Mouse (Mus musculus) kidney, postnatal 0 days (tissue): ENCODE results near the gene Dusp18. TPM values are rescaled to one million over a fixed set of nuclear protein-coding genes. Genes with fewer than 3 reads are reported as not detected.

Source experiments
- ATAC-seq: fragments of 200-750 bp; cut with Nextera tagmentation; replicated peaks from 2 replicates; pipeline ENCODE4 v1.8.0; 2017; ENCODE audit warnings: low read depth, moderate number of reproducible peaks, moderate TSS enrichment, moderate library complexity; ENCODE audit not compliant: low FRiP score
- DNase-seq: peaks from one replicate; pipeline ENCODE4 v3.0.0-alpha.2; 2016; ENCODE audit warnings: low spot score
- H3K27ac ChIP-seq: fragments of 300-500 bp; sonication (generic); 2 replicates; pipeline ENCODE4 v1.5.1; 2014; ENCODE audit warnings: mild to moderate bottlenecking
- H3K27me3 ChIP-seq: fragments of 300-500 bp; sonication (generic); 2 replicates; pipeline ENCODE4 v1.6.1; 2014; ENCODE audit warnings: low read length, mixed read lengths; ENCODE audit not compliant: insufficient read depth
- H3K36me3 ChIP-seq: fragments of 300-500 bp; sonication (generic); 2 replicates; pipeline ENCODE4 v1.6.1; 2014; ENCODE audit warnings: low read length, mixed read lengths; ENCODE audit not compliant: insufficient read depth
- H3K4me1 ChIP-seq: fragments of 300-500 bp; sonication (generic); replicated peaks from 2 replicates; pipeline ENCODE4 v1.6.1; 2014; ENCODE audit warnings: antibody characterized with exemption, low read length, mixed read lengths; ENCODE audit not compliant: insufficient read depth
- H3K4me2 ChIP-seq: fragments of 300-500 bp; sonication (generic); 2 replicates; pipeline ENCODE4 v1.6.1; 2014; ENCODE audit warnings: mild to moderate bottlenecking, low read length, moderate library complexity, mixed read lengths
- H3K4me3 ChIP-seq: fragments of 300-500 bp; sonication (generic); replicated peaks from 2 replicates; pipeline ENCODE4 v1.5.1; 2014; ENCODE audit warnings: low read depth, low read length
- H3K9ac ChIP-seq: fragments of 300-500 bp; sonication (generic); 2 replicates; pipeline ENCODE4 v1.6.1; 2014; ENCODE audit warnings: low read depth, low read length
- H3K9me3 ChIP-seq: fragments of 300-500 bp; sonication (generic); replicated peaks from 2 replicates; pipeline ENCODE4 v1.6.1; 2016; ENCODE audit warnings: low read length, inconsistent platforms, mixed read lengths
- CTCF ChIP-seq: IDR thresholded peaks from 2 replicates; pipeline ENCODE4 v1.5.1; 2016; ENCODE audit warnings: antibody characterized with exemption, low read depth, mild to moderate bottlenecking, moderate library complexity
- whole genome bisulfite sequencing: fragments of 180-500 bp; shearing (Covaris S2); extraction: QIAGEN DNeasy Blood & Tissue Kit; methylation state at CpG from one replicate; pipeline ENCODE4 v1.1.7; 2014; 5-methylcytosine and 5-hydroxymethylcytosine counted together
- polyA plus RNA-seq: library from polyadenylated mRNA; unstranded; fragments of >200 nt; fragmentation: Nextera tagmentation; extraction: Ambion mirVana; gene quantifications from 2 replicates; pipeline ENCODE4 v1.2.1, GENCODE M21; 2015

The Dusp18 gene
- polyA plus RNA-seq = 10.1 and 10.7 TPM in 2 replicates

DNA sequence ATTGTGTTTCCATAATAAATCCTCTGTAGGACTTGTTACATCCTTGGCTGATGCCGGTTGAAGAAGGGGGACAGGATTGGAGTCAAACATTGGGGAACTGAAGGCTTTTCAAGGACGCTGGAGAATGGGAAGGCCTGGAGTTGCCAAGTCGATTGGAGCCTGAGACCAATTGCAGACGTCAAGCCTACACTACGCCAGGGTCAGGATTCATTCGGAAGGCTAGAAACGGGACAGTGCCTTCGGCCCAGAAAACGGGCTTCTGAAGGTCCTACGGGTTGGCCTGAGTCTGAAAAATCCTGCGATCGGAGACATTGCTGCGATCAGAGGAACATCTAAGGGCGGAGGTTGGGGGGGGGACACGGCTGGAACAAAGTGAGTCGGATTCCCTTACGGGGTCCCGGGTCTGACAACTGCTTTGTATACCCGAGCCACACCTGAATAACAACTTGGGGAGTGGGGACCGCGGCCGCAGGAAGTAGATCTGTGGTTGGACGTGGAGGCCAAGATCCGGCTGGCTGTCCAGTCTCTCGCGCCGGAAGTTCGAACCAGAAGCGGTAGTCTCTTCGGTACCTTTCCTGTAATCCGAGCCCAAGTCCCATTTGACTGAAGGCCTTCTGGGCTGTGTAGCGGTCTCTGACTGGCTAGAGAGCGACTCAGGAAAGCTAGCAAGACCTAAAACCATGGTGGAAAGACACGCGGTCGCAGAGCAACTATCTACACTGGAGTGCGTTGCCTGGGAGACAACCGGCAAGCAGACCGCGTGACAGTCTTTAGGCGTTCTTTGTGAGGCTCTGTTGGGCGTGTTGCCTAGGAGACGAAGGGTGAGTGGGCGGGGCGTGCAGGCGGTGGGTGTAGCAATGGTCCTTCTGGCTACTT is at the start of gene Dusp18, which contains the start of gene 4921536K21Rik:
Gene Dusp18, plus strand, starts transcription at position 835 of the 876 bp plus-strand sequence.
Gene 4921536K21Rik, minus strand, starts transcription at position 693 of the 876 bp plus-strand sequence.
- peak within 1 kb of the TSS; percentile 83 for H3K4me2 ChIP-seq
- H3K9ac ChIP-seq = peak within 1 kb of the TSS; percentile 54
- H3K27me3 ChIP-seq = no peaks in the 10 kb centered on the region
- peak within 1 kb of the TSS; percentile 89 for H3K27ac ChIP-seq
- WGBS = 4% methylated on average over 46 of the region's 46 CpGs
- H3K36me3 ChIP-seq = 0 out of 2 replicates have a peak, but pooled peaks cover 5% of the 10 kb centered on the region
- no peaks in the 10 kb centered on the region for H3K4me1 ChIP-seq
- no peak for TF ChIP-seq CTCF
- peak within 1 kb of the TSS; percentile 45 for H3K4me3 ChIP-seq
- ATAC-seq (peak; percentile 96), DNase-seq (peak; percentile 96)
- no peaks in the 10 kb centered on the region for H3K9me3 ChIP-seq

GRCm38 (mm10) chr11:3846351-3846750 is 48.7 kb upstream of the Dusp18 start:
- Histone ChIP-seq H3K4me3 (no peak overlapping the region), H3K27ac (no peak overlapping the region), H3K36me3 (no peaks in the 10 kb centered on the region), H3K4me1 (no peaks in the 10 kb centered on the region), H3K27me3 (no peaks in the 10 kb centered on the region), H3K9ac (no peak overlapping the region), H3K4me2 (no peak overlapping the region), H3K9me3 (no peaks in the 10 kb centered on the region)
- ATAC-seq (no peak), DNase-seq (no peak)
- TF ChIP-seq CTCF = no peak
- 57% methylated on average over 2 of the region's 2 CpGs for WGBS

DNA sequence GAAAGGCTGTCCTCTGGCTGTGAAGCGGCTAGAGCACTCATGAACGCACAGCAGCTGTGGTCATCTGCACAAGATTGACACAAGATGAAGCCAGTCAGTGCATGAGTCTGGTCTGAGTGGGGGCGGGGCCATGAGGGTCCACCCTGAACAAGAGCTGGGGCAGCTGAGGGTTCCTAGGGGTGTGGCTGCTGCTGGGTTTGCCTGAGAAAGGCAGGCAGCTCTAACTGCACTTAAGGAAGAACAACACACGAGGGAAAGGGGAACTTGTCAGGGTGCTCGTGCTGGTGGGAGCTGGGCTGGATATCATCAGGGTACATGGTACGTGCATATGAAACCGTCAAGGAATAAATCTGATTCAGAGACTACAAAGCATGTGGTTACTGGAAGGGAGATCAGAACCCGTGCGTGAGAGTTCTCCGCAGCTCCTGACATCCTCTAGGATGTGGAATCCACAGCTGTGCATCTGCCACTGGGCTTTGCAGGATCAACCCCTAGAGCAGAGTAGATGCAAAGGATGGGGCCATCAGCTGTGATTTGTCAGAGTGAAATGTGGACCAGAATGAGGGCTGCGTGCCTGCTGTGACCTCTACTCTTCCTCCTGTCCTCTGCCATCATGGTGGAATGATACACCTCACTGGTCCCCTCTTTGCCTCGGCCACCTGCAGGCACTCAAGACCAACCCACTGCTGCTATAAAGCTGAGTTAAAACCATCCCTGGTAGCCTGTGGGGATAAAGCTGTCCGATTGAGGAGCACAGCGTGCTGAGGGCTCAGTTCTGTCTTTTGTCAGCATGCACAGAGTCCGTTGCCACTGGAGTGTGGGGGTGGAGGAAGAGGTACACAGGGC is 45.3 kb upstream of the Dusp18 start:
- 68% methylated on average over 15 of the region's 15 CpGs for WGBS
- no peak overlapping the region for H3K4me3 ChIP-seq

GRCm38 (mm10) chr11:3850315-3850614 is 44.8 kb upstream of the Dusp18 start:
- Histone ChIP-seq H3K9me3 (no peaks in the 10 kb centered on the region), H3K4me3 (no peak overlapping the region), H3K27ac (no peak overlapping the region), H3K27me3 (no peaks in the 10 kb centered on the region), H3K36me3 (no peaks in the 10 kb centered on the region), H3K4me2 (no peak overlapping the region), H3K9ac (no peak overlapping the region), H3K4me1 (no peaks in the 10 kb centered on the region)
- 34% methylated on average over 2 of the region's 2 CpGs for WGBS
- no peak for ATAC-seq
- TF ChIP-seq CTCF = no peak
- DNase-seq = no peak

More for the DNA sequence above, 45.3 kb upstream of the Dusp18 start:
- TF ChIP-seq CTCF = no peak
- Histone ChIP-seq H3K27ac (no peak overlapping the region), H3K27me3 (no peaks in the 10 kb centered on the region), H3K9ac (no peak overlapping the region), H3K4me1 (no peaks in the 10 kb centered on the region), H3K4me2 (no peak overlapping the region), H3K9me3 (no peaks in the 10 kb centered on the region), H3K36me3 (no peaks in the 10 kb centered on the region)
- ATAC-seq (no peak), DNase-seq (no peak)

DNA sequence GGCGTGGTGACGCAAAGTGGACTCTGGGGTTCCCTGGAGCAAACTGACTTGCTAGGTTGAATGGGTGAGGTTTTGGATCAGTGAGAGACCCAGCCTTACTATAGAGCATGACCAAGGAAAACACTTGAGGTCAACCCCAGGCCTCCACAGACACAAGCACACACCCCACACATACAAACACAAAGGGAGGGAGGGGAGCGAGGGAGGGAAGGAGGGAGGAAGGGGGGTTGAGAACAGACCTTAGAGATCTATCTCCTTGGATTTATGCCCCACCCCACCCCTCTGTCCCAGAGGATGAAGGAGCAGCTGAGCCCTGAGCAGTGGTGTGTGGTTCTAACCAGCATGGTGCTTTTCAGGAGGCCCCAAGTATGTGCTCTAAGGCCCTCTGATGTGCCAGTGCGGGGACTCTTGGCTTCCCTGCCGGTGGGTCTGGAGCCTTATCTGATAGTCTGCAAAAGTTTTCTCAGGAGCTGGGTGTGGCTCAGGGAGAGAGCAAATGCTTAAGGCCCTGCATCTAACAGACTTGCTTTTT is 44.2 kb upstream of the Dusp18 start:
- ATAC-seq (no peak), DNase-seq (no peak)
- 45% methylated on average over 5 of the region's 5 CpGs for WGBS
- H3K4me2 ChIP-seq = no peak overlapping the region
- H3K9me3 ChIP-seq = no peaks in the 10 kb centered on the region
- no peak overlapping the region for H3K4me3 ChIP-seq
- no peak for TF ChIP-seq CTCF
- no peaks in the 10 kb centered on the region for H3K27me3 ChIP-seq
- H3K36me3 ChIP-seq = no peaks in the 10 kb centered on the region
- no peak overlapping the region for H3K27ac ChIP-seq
- no peaks in the 10 kb centered on the region for H3K4me1 ChIP-seq
- no peak overlapping the region for H3K9ac ChIP-seq

DNA sequence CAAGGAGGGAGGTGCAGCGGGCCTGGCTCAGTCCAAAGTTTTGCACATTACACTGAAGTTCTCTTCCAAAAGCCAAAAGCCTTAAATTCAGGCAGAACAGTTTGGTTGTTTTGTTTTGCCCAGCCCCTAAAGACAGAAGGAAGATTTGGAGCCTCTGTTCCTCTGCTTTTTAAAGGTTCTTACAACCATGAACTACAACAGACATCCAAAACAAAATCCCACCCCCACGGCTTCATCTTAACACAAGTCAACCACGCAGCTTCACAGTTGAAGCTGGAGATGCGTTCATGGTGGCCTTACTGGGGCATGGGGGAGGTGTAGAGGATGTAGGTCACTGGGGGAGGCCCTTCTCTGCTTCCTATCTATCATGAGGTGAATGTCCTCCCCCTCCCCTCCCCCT is 43.2 kb upstream of the Dusp18 start:
- 63% methylated on average over 4 of the region's 4 CpGs for WGBS

More for the DNA sequence above, 43.2 kb upstream of the Dusp18 start:
- DNase-seq (no peak), ATAC-seq (no peak)
- Histone ChIP-seq H3K4me1 (no peaks in the 10 kb centered on the region), H3K4me2 (no peak overlapping the region), H3K9me3 (no peaks in the 10 kb centered on the region), H3K9ac (no peak overlapping the region), H3K27me3 (no peaks in the 10 kb centered on the region), H3K4me3 (no peak overlapping the region), H3K27ac (no peak overlapping the region), H3K36me3 (no peaks in the 10 kb centered on the region)
- no peak for TF ChIP-seq CTCF
